Mouse (Mus musculus) ES-Bruce4 (cell line): Measurements from ENCODE around the gene Rap1gds1. TPM values are rescaled to one million over a fixed set of nuclear protein-coding genes. Genes with fewer than 3 reads are reported as not detected.

Experiments
- H3K27ac ChIP-seq: 2 replicates; pipeline ENCODE4 v1.5.1; 2012; ENCODE audit warnings: low read length, inconsistent platforms; ENCODE audit not compliant: insufficient read depth
- H3K27me3 ChIP-seq: 2 replicates; pipeline ENCODE4 v1.6.1; 2012; ENCODE audit warnings: mild to moderate bottlenecking, low read length, inconsistent platforms; ENCODE audit not compliant: control insufficient read depth, poor library complexity, insufficient read depth, severe bottlenecking
- H3K36me3 ChIP-seq: 2 replicates; pipeline ENCODE4 v1.6.1; 2012; ENCODE audit warnings: inconsistent platforms, mild to moderate bottlenecking, low read length, moderate library complexity; ENCODE audit not compliant: control insufficient read depth, poor library complexity, insufficient read depth, severe bottlenecking
- H3K4me1 ChIP-seq: one replicate; pipeline ENCODE4 v1.8.1; 2011; ENCODE audit warnings: low read length; ENCODE audit not compliant: control insufficient read depth, insufficient read depth
- H3K4me3 ChIP-seq: 2 replicates; pipeline ENCODE4 v1.5.1; 2011; ENCODE audit warnings: low read depth, mild to moderate bottlenecking, low read length
- H3K9ac ChIP-seq: 2 replicates; pipeline ENCODE4 v1.6.1; 2012; ENCODE audit warnings: low read depth, mild to moderate bottlenecking, inconsistent platforms; ENCODE audit not compliant: poor library complexity, severe bottlenecking
- H3K9me3 ChIP-seq: replicated peaks from 2 replicates; pipeline ENCODE4 v1.6.1; 2012; ENCODE audit warnings: mild to moderate bottlenecking, low read length, inconsistent platforms; ENCODE audit not compliant: control insufficient read depth, poor library complexity, insufficient read depth, severe bottlenecking
- CTCF ChIP-seq: IDR thresholded peaks from one replicate; pipeline ENCODE4 v1.8.1; 2011; ENCODE audit warnings: low read depth, low read length
- EP300 ChIP-seq: IDR thresholded peaks from 2 replicates; pipeline ENCODE4 v1.6.1; 2011; ENCODE audit warnings: low read depth, low read length; ENCODE audit not compliant: insufficient read depth
- POLR2A ChIP-seq: IDR thresholded peaks from one replicate; pipeline ENCODE4 v1.8.1; 2011; ENCODE audit warnings: low read length; ENCODE audit not compliant: insufficient read depth
- polyA plus RNA-seq: library from polyadenylated mRNA; stranded (reverse); fragments of >200 nt; gene quantifications from 2 replicates; pipeline ENCODE4 v1.2.4, GENCODE M21; 2011; ENCODE audit warnings: low read depth; ENCODE audit not compliant: missing spikeins, insufficient read depth, insufficient read length

Rap1gds1 gene
- polyA plus RNA-seq, 1 experiment, result 48.6 TPM

GRCm38 (mm10) chr3:138877741-138878140, 197.3 kb downstream of the Rap1gds1 start:
- Histone ChIP-seq H3K27me3 (no peaks in the 10 kb centered on the region), H3K27ac (no peak overlapping the region), H3K9ac (no peak overlapping the region), H3K4me1 (peaks cover 2% of the 10 kb centered on the region), H3K9me3 (no peaks in the 10 kb centered on the region), H3K4me3 (no peak overlapping the region), H3K36me3 (no peaks in the 10 kb centered on the region)
- TF ChIP-seq CTCF (no peak), EP300 (no peak), POLR2A (no peak)

GRCm38 (mm10) chr3:138876931-138877361, 198.1 kb downstream of the Rap1gds1 start:
- peak overlapping the region; percentile 36 for H3K4me3 ChIP-seq
- peak overlapping the region; percentile 9; the same call in 1 of the 2 replicates for H3K9ac ChIP-seq
- no peaks in the 10 kb centered on the region for H3K36me3 ChIP-seq
- H3K4me1 ChIP-seq, result peaks cover 2% of the 10 kb centered on the region
- H3K27me3 ChIP-seq, result no peaks in the 10 kb centered on the region
- TF ChIP-seq CTCF (no peak), EP300 (no peak), POLR2A (no peak)
- H3K27ac ChIP-seq, result no peak overlapping the region
- H3K9me3 ChIP-seq, result no peaks in the 10 kb centered on the region

- Histone ChIP-seq H3K36me3 (no peaks in the 10 kb centered on the region), H3K4me3 (no peak overlapping the region), H3K9me3 (no peaks in the 10 kb centered on the region), H3K27ac (no peak overlapping the region), H3K4me1 (peaks cover 2% of the 10 kb centered on the region), H3K9ac (no peak overlapping the region), H3K27me3 (no peaks in the 10 kb centered on the region)
- TF ChIP-seq POLR2A (no peak), EP300 (no peak), CTCF (no peak)
Observed at GRCm38 (mm10) chr3:138876418-138876817, 198.6 kb downstream of the Rap1gds1 start.

GRCm38 (mm10) chr3:138875936-138876335, 199.1 kb downstream of the Rap1gds1 start:
- TF ChIP-seq POLR2A (no peak), EP300 (no peak), CTCF (no peak)
- no peak overlapping the region for H3K27ac ChIP-seq
- H3K27me3 ChIP-seq, result no peaks in the 10 kb centered on the region
- H3K4me1 ChIP-seq, result peaks cover 2% of the 10 kb centered on the region
- no peaks in the 10 kb centered on the region for H3K9me3 ChIP-seq
- H3K9ac ChIP-seq, result no peak overlapping the region
- H3K4me3 ChIP-seq, result no peak overlapping the region
- no peaks in the 10 kb centered on the region for H3K36me3 ChIP-seq

Other genes with a start within 250 kb of the Rap1gds1 start
- 0.32 TPM in 1 of 2 replicates, not detected in the other for gene Stpg2, start 130.5 kb upstream of the Rap1gds1 start, polyA plus RNA-seq